Mouse (Mus musculus): ENCODE measurements around the gene Phf10.

DNA sequence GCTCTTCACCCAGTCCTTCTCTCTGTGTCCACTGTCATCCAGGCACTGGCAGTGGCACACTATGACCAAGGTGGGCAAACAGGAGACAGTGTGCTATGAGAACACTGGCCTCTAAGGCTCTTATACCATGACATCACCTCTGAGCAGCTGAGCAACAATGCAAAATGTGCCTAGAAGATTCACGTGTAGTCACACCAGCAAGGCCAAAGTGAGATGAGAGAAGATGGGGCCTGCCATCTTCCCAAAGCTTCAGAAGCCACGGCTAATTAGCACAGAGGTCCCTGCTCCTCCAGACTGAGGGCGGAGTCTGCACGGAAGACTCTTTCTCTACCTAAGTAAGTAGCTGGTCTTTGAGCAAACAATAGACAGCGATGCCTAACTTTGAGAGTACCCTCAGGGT lies 32.4 kb downstream of the Phf10 start:
- TF ChIP-seq POLR2A (IDR thresholded peaks at IDR 0.05; ENCODE audit: low read depth, low read length) = no peak
- TF ChIP-seq CTCF (IDR thresholded peaks at IDR 0.05; ENCODE audit: borderline replicate concordance, insufficient read depth, low read length) = no peak
